Mouse (Mus musculus) limb, embryonic 14.5 days (tissue): Measurements from ENCODE around the gene Rtl5. TPM values are rescaled to one million over a fixed set of nuclear protein-coding genes. Genes with fewer than 3 reads are reported as not detected.

Source experiments
- ATAC-seq: fragments of 200-750 bp; cut with Nextera tagmentation; 2 replicates; pipeline ENCODE4 v1.8.0; 2017; ENCODE audit warnings: low read depth, moderate number of reproducible peaks, moderate TSS enrichment; ENCODE audit not compliant: low FRiP score
- DNase-seq: peaks from one replicate; pipeline ENCODE4 v3.0.0-alpha.2; 2015; ENCODE audit warnings: low spot score
- H3K27ac ChIP-seq: fragments of 300-500 bp; sonication (generic); replicated peaks from 2 replicates; pipeline ENCODE4 v1.5.1; 2014; ENCODE audit warnings: low read depth, mild to moderate bottlenecking, low read length, moderate library complexity, mixed read lengths
- H3K27me3 ChIP-seq: fragments of 300-500 bp; sonication (generic); 2 replicates; pipeline ENCODE4 v1.6.1; 2014; ENCODE audit warnings: low read length, mixed read lengths; ENCODE audit not compliant: control insufficient read depth, insufficient read depth
- H3K36me3 ChIP-seq: fragments of 300-500 bp; sonication (generic); 2 replicates; pipeline ENCODE4 v1.6.1; 2014; ENCODE audit warnings: mild to moderate bottlenecking, low read length, moderate library complexity, mixed read lengths; ENCODE audit not compliant: control insufficient read depth, insufficient read depth
- H3K4me1 ChIP-seq: fragments of 300-500 bp; sonication (generic); 2 replicates; pipeline ENCODE4 v1.6.1; 2014; ENCODE audit warnings: antibody characterized with exemption, low read length, mixed read lengths; ENCODE audit not compliant: control insufficient read depth, insufficient read depth
- H3K4me2 ChIP-seq: fragments of 300-500 bp; sonication (generic); replicated peaks from 2 replicates; pipeline ENCODE4 v1.6.1; 2014; ENCODE audit warnings: low read depth, mild to moderate bottlenecking, low read length, moderate library complexity; ENCODE audit not compliant: severe bottlenecking
- H3K4me3 ChIP-seq: fragments of 300-500 bp; sonication (generic); replicated peaks from 2 replicates; pipeline ENCODE4 v1.5.1; 2014; ENCODE audit warnings: low read length
- H3K9ac ChIP-seq: fragments of 300-500 bp; sonication (generic); 2 replicates; pipeline ENCODE4 v1.6.1; 2014; ENCODE audit warnings: mild to moderate bottlenecking, low read depth, low read length, moderate library complexity; ENCODE audit not compliant: severe bottlenecking
- H3K9me3 ChIP-seq: fragments of 300-500 bp; sonication (generic); 2 replicates; pipeline ENCODE4 v1.6.1; 2016; ENCODE audit warnings: low read length; ENCODE audit not compliant: control insufficient read depth
- POLR2A ChIP-seq: fragments of 200-500 bp; IDR thresholded peaks from 2 replicates; pipeline ENCODE4 v1.8.0; 2012; ENCODE audit warnings: inconsistent platforms, mild to moderate bottlenecking, moderate library complexity, borderline replicate concordance; ENCODE audit not compliant: insufficient read depth, insufficient read length; ENCODE audit errors: extremely low read depth
- WGBS: fragments of 180-500 bp; shearing (Covaris S2); extraction: QIAGEN DNeasy Blood & Tissue Kit; methylation state at CpG from one replicate; pipeline ENCODE4 v1.1.7; 2014; 5-methylcytosine and 5-hydroxymethylcytosine counted together
- polyA plus RNA-seq, 2 experiments: library from polyadenylated mRNA; depleted of rRNA in 1 of 2; stranded (reverse) in 1 of 2; unstranded in 1 of 2; fragments of >200 nt; fragmentation: Nextera tagmentation in 1 of 2; extraction: Ambion mirVana in 1 of 2; gene quantifications; 2 replicates each; pipeline versions ENCODE4 v1.2.1 to v1.2.3; 2012 to 2014

The Rtl5 gene
- polyA plus RNA-seq, 2 experiments = 1.1 to 24.8 TPM

DNA sequence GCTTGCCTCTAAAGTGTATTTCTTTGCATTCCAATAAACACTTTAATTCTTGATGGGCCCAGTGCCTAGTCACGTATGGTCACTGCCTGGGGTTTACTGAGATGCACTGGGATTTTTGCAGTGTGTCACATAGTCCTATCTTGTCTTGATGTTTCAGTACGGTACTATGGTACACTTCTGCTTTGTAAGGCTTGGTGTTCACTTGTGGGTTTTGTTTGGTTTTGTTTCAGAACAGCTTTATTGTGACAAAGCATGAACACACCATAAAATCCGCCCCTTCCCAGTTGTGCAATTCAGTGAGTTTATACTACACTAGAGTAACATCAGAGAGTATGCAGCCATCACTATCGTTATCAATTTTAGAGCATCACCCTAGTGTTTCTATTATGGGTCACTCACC is 17.1 kb downstream of the Rtl5 start:
- Histone ChIP-seq H3K9me3 (no peaks in the 10 kb centered on the region), H3K36me3 (no peaks in the 10 kb centered on the region), H3K27ac (no peak overlapping the region), H3K4me1 (no peaks in the 10 kb centered on the region), H3K27me3 (no peaks in the 10 kb centered on the region), H3K9ac (no peak overlapping the region), H3K4me2 (no peak overlapping the region), H3K4me3 (no peak overlapping the region)
- no peak for TF ChIP-seq POLR2A
- DNase-seq (no peak), ATAC-seq (no peak)
- 87% methylated on average over 4 of the region's 4 CpGs for WGBS

DNA sequence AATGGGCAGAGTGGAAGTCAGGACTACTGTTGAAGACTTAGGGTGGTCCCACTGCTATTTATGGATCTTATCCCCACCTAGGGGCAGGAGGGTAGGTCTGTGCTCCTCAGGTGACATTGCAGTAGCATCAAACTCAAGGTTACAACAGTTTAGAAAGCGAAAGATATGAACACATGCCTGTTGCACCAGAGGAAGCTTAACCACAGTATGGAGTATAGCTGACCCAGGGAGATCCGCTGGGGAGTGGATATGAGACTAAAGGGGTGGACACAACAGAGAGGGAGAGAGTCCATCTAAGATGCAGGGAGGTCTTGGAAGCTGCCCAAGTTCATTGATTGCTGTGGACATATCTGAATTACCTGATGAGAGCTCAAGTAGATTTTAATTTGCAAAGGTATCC is 17.7 kb downstream of the Rtl5 start:
- WGBS = 82% methylated on average over 2 of the region's 2 CpGs
- no peaks in the 10 kb centered on the region for H3K9me3 ChIP-seq
- H3K27me3 ChIP-seq = no peaks in the 10 kb centered on the region
- no peak overlapping the region for H3K27ac ChIP-seq
- no peak for TF ChIP-seq POLR2A
- H3K4me2 ChIP-seq = no peak overlapping the region
- no peaks in the 10 kb centered on the region for H3K36me3 ChIP-seq
- no peaks in the 10 kb centered on the region for H3K4me1 ChIP-seq
- no peak for ATAC-seq
- no peak for DNase-seq
- no peak overlapping the region for H3K4me3 ChIP-seq
- H3K9ac ChIP-seq = no peak overlapping the region

DNA sequence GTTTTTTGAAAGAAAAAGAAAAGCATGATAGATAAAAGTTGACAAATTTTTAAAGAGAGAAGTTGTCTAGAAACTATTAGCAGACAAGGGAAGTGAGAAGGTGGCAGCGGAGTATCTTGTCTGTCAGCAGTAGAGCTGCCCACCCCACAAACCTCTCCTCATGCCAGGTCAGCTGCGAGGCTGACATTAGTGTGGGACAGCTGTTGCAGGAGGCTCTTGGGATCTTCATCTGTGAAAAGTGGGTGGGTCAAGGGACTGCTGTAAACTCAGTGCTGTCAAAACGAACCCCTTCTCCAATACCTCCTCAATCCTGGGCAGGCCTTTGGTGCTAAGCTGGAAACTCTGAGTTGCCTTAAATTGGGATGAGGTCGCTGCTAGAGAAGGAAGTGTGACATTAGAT is 19.9 kb downstream of the Rtl5 start:
- Histone ChIP-seq H3K27ac (no peak overlapping the region), H3K36me3 (no peaks in the 10 kb centered on the region), H3K4me3 (no peak overlapping the region), H3K4me2 (no peak overlapping the region), H3K9me3 (no peaks in the 10 kb centered on the region), H3K9ac (no peak overlapping the region), H3K27me3 (no peaks in the 10 kb centered on the region), H3K4me1 (no peaks in the 10 kb centered on the region)
- DNase-seq (no peak), ATAC-seq (no peak)
- WGBS = 77% methylated on average over 4 of the region's 4 CpGs
- TF ChIP-seq POLR2A = no peak

DNA sequence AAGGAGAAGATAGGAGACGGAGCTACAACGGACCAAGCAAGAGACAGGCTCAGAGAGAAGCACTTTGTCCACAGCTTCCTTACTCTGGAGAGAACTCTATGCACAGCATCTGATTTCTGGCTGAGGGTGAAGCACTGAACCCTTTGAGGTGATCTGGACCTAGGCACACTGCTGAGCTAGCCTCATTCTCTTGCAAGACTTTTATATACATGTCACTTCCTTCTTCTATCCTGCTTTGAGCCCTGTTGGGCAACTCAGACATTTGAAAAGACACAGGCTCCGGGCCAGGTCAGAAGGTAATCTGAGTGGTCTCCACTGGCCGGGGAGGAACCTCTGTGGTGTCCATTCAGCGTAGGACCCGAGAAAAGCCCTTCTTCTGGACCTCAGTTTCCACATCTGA is 20.6 kb downstream of the Rtl5 start:
- no peaks in the 10 kb centered on the region for H3K4me1 ChIP-seq
- H3K9ac ChIP-seq = no peak overlapping the region
- WGBS = 74% methylated on average over 6 of the region's 6 CpGs
- H3K36me3 ChIP-seq = no peaks in the 10 kb centered on the region
- no peak overlapping the region for H3K4me3 ChIP-seq
- TF ChIP-seq POLR2A = no peak
- no peaks in the 10 kb centered on the region for H3K27me3 ChIP-seq
- DNase-seq (no peak), ATAC-seq (no peak)
- no peak overlapping the region for H3K27ac ChIP-seq
- no peaks in the 10 kb centered on the region for H3K9me3 ChIP-seq
- H3K4me2 ChIP-seq = no peak overlapping the region

DNA sequence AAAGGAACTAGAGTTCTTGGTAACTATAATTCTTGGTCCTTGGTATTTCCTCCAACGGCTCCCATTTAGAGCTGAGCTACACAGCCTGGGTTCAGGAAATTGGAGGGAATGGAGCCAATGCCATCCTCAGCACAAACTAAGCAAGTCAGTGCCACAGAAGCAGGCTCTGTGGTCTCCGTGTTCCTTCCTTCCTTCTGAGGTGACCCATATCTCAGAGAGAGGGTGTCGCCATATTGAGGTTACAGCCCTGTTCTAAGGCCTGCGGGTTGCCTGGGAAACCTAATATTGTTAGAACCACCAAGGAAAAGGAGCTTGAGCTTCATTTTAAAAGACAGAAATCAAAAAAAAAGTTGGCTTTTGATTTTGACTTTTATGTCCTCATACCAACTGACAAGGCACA is 28.7 kb downstream of the Rtl5 start:
- no peak overlapping the region for H3K9ac ChIP-seq
- no peaks in the 10 kb centered on the region for H3K36me3 ChIP-seq
- DNase-seq = no peak
- no peak overlapping the region for H3K4me2 ChIP-seq
- TF ChIP-seq POLR2A = no peak
- H3K27me3 ChIP-seq = no peaks in the 10 kb centered on the region
- no peaks in the 10 kb centered on the region for H3K4me1 ChIP-seq
- H3K4me3 ChIP-seq = no peak overlapping the region
- WGBS = 91% methylated on average over 4 of the region's 4 CpGs
- H3K27ac ChIP-seq = no peak overlapping the region
- ATAC-seq = no peak
- H3K9me3 ChIP-seq = no peaks in the 10 kb centered on the region

DNA sequence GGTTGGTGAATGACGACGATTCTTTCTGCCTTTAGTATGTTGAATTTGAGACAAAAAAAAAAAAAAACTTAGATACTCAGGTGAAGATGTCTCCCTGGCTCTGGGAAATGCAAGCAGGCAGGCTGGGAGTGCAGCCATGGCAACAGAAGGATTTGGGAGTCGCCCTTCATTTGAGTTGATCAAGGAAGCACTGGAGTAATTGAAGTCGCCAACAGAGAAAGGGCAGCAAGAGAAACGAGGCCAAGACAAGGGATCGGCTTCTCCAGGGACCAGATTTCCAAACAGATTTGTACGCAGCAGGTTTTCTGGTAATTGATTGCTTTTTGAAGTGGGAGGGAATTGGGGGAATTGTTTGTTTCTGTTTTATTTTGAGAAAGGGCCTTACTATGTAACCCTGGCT is 29.5 kb downstream of the Rtl5 start:
- no peaks in the 10 kb centered on the region for H3K9me3 ChIP-seq
- H3K27me3 ChIP-seq = no peaks in the 10 kb centered on the region
- no peak for TF ChIP-seq POLR2A
- DNase-seq (no peak), ATAC-seq (no peak)
- WGBS = 71% methylated on average over 7 of the region's 7 CpGs
- H3K4me3 ChIP-seq = no peak overlapping the region
- no peaks in the 10 kb centered on the region for H3K36me3 ChIP-seq
- no peak overlapping the region for H3K4me2 ChIP-seq
- no peaks in the 10 kb centered on the region for H3K4me1 ChIP-seq
- no peak overlapping the region for H3K27ac ChIP-seq
- H3K9ac ChIP-seq = no peak overlapping the region
